Mouse (Mus musculus) CH12.LX (cell line): ENCODE results near the gene Adipor2. TPM values are rescaled to one million over a fixed set of nuclear protein-coding genes. Genes with fewer than 3 reads are reported as not detected.
A peak's percentile ranks its signal among the peaks of the same experiment; 100 is the strongest.

Experiments
- DNase-seq: peaks from one replicate; pipeline ENCODE4 v3.0.0-alpha.2; 2013; ENCODE audit errors: extremely low read depth
- H3K27ac ChIP-seq: 2 replicates; pipeline ENCODE4 v1.5.1; 2012; ENCODE audit warnings: low read depth, mild to moderate bottlenecking, control low read depth, moderate library complexity; ENCODE audit not compliant: insufficient read depth
- H3K27me3 ChIP-seq: replicated peaks from 2 replicates; pipeline ENCODE3; 2012; ENCODE audit warnings: inconsistent platforms
- H3K36me3 ChIP-seq, 2 experiments: replicated peaks in 1 of 2; 2 replicates each; pipeline versions ENCODE3 to v1.6.1; 2012; ENCODE audit warnings: inconsistent platforms in 1 of 2, low read length in 1 of 2, mild to moderate bottlenecking in 1 of 2, mixed read lengths in 1 of 2, moderate library complexity in 1 of 2; ENCODE audit not compliant: control insufficient read depth in 1 of 2, insufficient read depth in 1 of 2
- H3K4me1 ChIP-seq, 2 experiments: 2 replicates each; pipeline ENCODE4 v1.6.1; 2012; ENCODE audit warnings: inconsistent platforms in 1 of 2, moderate library complexity in 1 of 2; ENCODE audit not compliant: insufficient read depth in 2 of 2, control insufficient read depth in 1 of 2
- H3K4me2 ChIP-seq: 2 replicates; pipeline ENCODE4 v1.6.1; 2012; ENCODE audit warnings: low read depth, mild to moderate bottlenecking, control low read depth; ENCODE audit not compliant: poor library complexity, insufficient read depth, severe bottlenecking
- H3K4me3 ChIP-seq, 3 experiments: fragments of 150-350 bp in 1 of 3; sonication (generic) in 1 of 3; replicated peaks in 1 of 3; 2 replicates each; pipeline versions ENCODE3 to v1.5.1; 2011 to 2012; ENCODE audit warnings: low read depth in 2 of 3, low read length in 2 of 3, mild to moderate bottlenecking in 2 of 3, moderate library complexity in 2 of 3, control low read depth in 1 of 3, improper control_type of control experiment in 1 of 3, inconsistent platforms in 1 of 3, mixed read lengths in 1 of 3; ENCODE audit not compliant: poor library complexity in 1 of 3
- H3K79me2 ChIP-seq: replicated peaks from 2 replicates; pipeline ENCODE4 v1.6.1; 2012; ENCODE audit warnings: mild to moderate bottlenecking, moderate library complexity; ENCODE audit not compliant: control insufficient read depth, poor library complexity, insufficient read depth, severe bottlenecking; ENCODE audit errors: extremely low read depth
- H3K9ac ChIP-seq: 2 replicates; pipeline ENCODE4 v1.6.1; 2012; ENCODE audit warnings: low read depth, mild to moderate bottlenecking, control low read depth, moderate library complexity; ENCODE audit not compliant: insufficient read depth
- H3K9me3 ChIP-seq: replicated peaks from 2 replicates; pipeline ENCODE3; 2012; ENCODE audit warnings: low read length, inconsistent platforms, mixed read lengths
- BHLHE40 ChIP-seq: IDR thresholded peaks from 2 replicates; pipeline ENCODE4 v1.6.1; 2011; ENCODE audit warnings: mild to moderate bottlenecking, low read depth, low read length, improper control_type of control experiment
- CHD1 ChIP-seq: IDR thresholded peaks from 2 replicates; pipeline ENCODE4 v1.6.1; 2012; ENCODE audit warnings: low read depth, low read length, improper control_type of control experiment, inconsistent platforms
- CHD2 ChIP-seq: IDR thresholded peaks from 2 replicates; pipeline ENCODE4 v1.6.1; 2011; ENCODE audit warnings: low read length, improper control_type of control experiment
- E2F4 ChIP-seq: IDR thresholded peaks from 2 replicates; pipeline ENCODE4 v1.6.1; 2011; ENCODE audit warnings: low read depth, low read length, improper control_type of control experiment; ENCODE audit not compliant: insufficient replicate concordance
- ELF1 ChIP-seq: IDR thresholded peaks from 2 replicates; pipeline ENCODE4 v1.6.1; 2014; ENCODE audit warnings: low read depth, mild to moderate bottlenecking, inconsistent platforms, low read length, improper control_type of control experiment
- ETS1 ChIP-seq: conservative IDR thresholded peaks from 2 replicates; pipeline ENCODE4 v1.6.1; 2012; ENCODE audit warnings: low read depth, mild to moderate bottlenecking, inconsistent platforms, low read length, improper control_type of control experiment, moderate library complexity
- HCFC1 ChIP-seq: IDR thresholded peaks from 2 replicates; pipeline ENCODE4 v1.6.1; 2012; ENCODE audit warnings: low read depth, mild to moderate bottlenecking, inconsistent platforms, low read length, improper control_type of control experiment
- IRF4 ChIP-seq: IDR thresholded peaks from 2 replicates; pipeline ENCODE4 v1.6.1; 2014; ENCODE audit warnings: low read depth, mild to moderate bottlenecking, inconsistent platforms, low read length, improper control_type of control experiment
- JUN ChIP-seq: IDR thresholded peaks from 2 replicates; pipeline ENCODE4 v1.6.1; 2011; ENCODE audit warnings: low read depth, mild to moderate bottlenecking, low read length, improper control_type of control experiment, moderate library complexity; ENCODE audit not compliant: insufficient read depth
- MAX ChIP-seq: IDR thresholded peaks from 2 replicates; pipeline ENCODE4 v1.6.1; 2011; ENCODE audit warnings: low read length, improper control_type of control experiment
- MAZ ChIP-seq: IDR thresholded peaks from 2 replicates; pipeline ENCODE4 v1.6.1; 2012; ENCODE audit warnings: low read depth, mild to moderate bottlenecking, inconsistent platforms, low read length, improper control_type of control experiment, moderate library complexity
- MXI1 ChIP-seq: IDR thresholded peaks from 2 replicates; pipeline ENCODE4 v1.6.1; 2011; ENCODE audit warnings: mild to moderate bottlenecking, low read depth, low read length, improper control_type of control experiment
- NELFE ChIP-seq: IDR thresholded peaks from 2 replicates; pipeline ENCODE4 v1.6.1; 2011; ENCODE audit warnings: low read depth, low read length, improper control_type of control experiment
- NRF1 ChIP-seq: IDR thresholded peaks from 2 replicates; pipeline ENCODE4 v1.6.1; 2014; ENCODE audit warnings: low read depth, mild to moderate bottlenecking, inconsistent platforms, low read length, improper control_type of control experiment, moderate library complexity
- POLR2AphosphoS2 ChIP-seq: IDR thresholded peaks from 2 replicates; pipeline ENCODE4 v1.6.1; 2011; ENCODE audit warnings: low read depth, low read length, improper control_type of control experiment
- RAD21 ChIP-seq: IDR thresholded peaks from 2 replicates; pipeline ENCODE4 v1.6.1; 2011; ENCODE audit warnings: low read depth, mild to moderate bottlenecking, low read length, improper control_type of control experiment, moderate library complexity
- RCOR1 ChIP-seq: conservative IDR thresholded peaks from 2 replicates; pipeline ENCODE4 v1.6.1; 2012; ENCODE audit warnings: low read depth, mild to moderate bottlenecking, inconsistent platforms, low read length, improper control_type of control experiment
- SMC3 ChIP-seq: IDR thresholded peaks from 2 replicates; pipeline ENCODE4 v1.6.1; 2011; ENCODE audit warnings: low read depth, low read length, improper control_type of control experiment
- TBP ChIP-seq: conservative IDR thresholded peaks from 2 replicates; pipeline ENCODE4 v1.6.1; 2011; ENCODE audit warnings: low read depth, low read length, improper control_type of control experiment
- TCF12 ChIP-seq: IDR thresholded peaks from 2 replicates; pipeline ENCODE4 v1.6.1; 2014; ENCODE audit warnings: low read depth, mild to moderate bottlenecking, inconsistent platforms, low read length, improper control_type of control experiment
- USF1 ChIP-seq: IDR thresholded peaks from 2 replicates; pipeline ENCODE4 v1.6.1; 2014; ENCODE audit warnings: low read depth, mild to moderate bottlenecking, inconsistent platforms, low read length, improper control_type of control experiment
- ZNF384 ChIP-seq: IDR thresholded peaks from 2 replicates; pipeline ENCODE4 v1.6.1; 2012; ENCODE audit warnings: low read depth, low read length, improper control_type of control experiment, inconsistent platforms
- dilution Hi-C: fragments of 300-500 bp; cut with MboI; formaldehyde crosslinking; loops from 2 replicates; pipeline ENCODE4 v1.14.3; 2020; ENCODE audit warnings: low sequenced_read_pairs; ENCODE audit not compliant: extremely low pct_unique_long_range_greater_than_20kb, extremely low pct_ligation_motif_present
- in situ Hi-C: fragments of 300-500 bp; cut with MboI; formaldehyde crosslinking; loops from 3 replicates; pipeline ENCODE4 v1.14.3; 2019; ENCODE audit warnings: low sequenced_read_pairs, low pct_ligation_motif_present, low pct_unique_long_range_greater_than_20kb, mixed read lengths
- polyA plus RNA-seq: library from polyadenylated mRNA; unstranded; fragments of >175 nt; gene quantifications from 2 replicates; pipeline ENCODE4 v1.2.1, GENCODE M21; 2012; ENCODE audit warnings: low read depth; ENCODE audit not compliant: insufficient read length
- total RNA-seq, 2 experiments: library from RNA; depleted of rRNA; stranded (reverse); fragments of 300-350 nt in 1 of 2; fragments of >200 nt in 1 of 2; gene quantifications; 2 replicates each; pipeline ENCODE4 v1.2.3; 2012 to 2014

The Adipor2 gene
- total and polyA plus RNA-seq, 3 experiments, result 29.8 to 43.5 (median 40.3) TPM

GRCm38 (mm10) chr6:119399371-119399770 is 18.1 kb downstream of the Adipor2 start:
- no peak overlapping the region for H3K9ac ChIP-seq
- H3K36me3 ChIP-seq, result no peaks in the 10 kb centered on the region
- TF ChIP-seq ELF1, result no peak
- TF ChIP-seq MAX, result no peak
- TF ChIP-seq CHD1, result no peak
- TF ChIP-seq NRF1, result no peak
- TF ChIP-seq E2F4, result no peak
- no peak for TF ChIP-seq RCOR1
- no peak for TF ChIP-seq ZNF384
- TF ChIP-seq RAD21, result no peak
- TF ChIP-seq POLR2AphosphoS2, result no peak
- no peak for TF ChIP-seq MXI1
- no peak for TF ChIP-seq USF1
- TF ChIP-seq NELFE, result no peak
- no peak for TF ChIP-seq CHD2
- TF ChIP-seq IRF4, result no peak
- TF ChIP-seq TCF12, result no peak
- TF ChIP-seq TBP, result no peak
- no peaks in the 10 kb centered on the region for H3K79me2 ChIP-seq
- DNase-seq, result no peak
- H3K27ac ChIP-seq, result no peak overlapping the region
- in situ Hi-C loops (loop anchor here (10.0 kb wide), 1 partner anchor 45 kb away; no protein-coding TSS in a partner anchor), dilution Hi-C loops (no loop called here)
- peaks cover 4% of the 10 kb centered on the region for H3K9me3 ChIP-seq
- no peak overlapping the region for H3K4me2 ChIP-seq
- no peaks in the 10 kb centered on the region for H3K27me3 ChIP-seq
- H3K4me3 ChIP-seq, result no peak overlapping the region
- H3K4me1 ChIP-seq, result peaks cover 6 to 43% of the 10 kb centered on the region in 2 experiments

DNA sequence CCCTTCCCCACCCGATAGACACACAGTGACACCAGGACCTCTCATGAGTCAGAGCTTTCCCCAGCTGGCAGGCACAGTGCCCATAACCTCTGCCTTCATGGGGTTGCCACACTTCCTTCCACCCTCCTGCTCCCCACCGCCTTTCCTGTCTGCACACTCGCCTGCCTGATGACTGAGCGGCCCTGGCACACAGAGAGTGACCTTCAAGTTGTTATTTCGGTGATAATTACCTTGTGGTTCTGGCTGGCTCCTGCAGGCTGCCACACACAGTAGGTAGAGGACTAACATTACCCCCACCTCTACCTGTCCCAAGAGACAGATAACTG is 21.2 kb downstream of the Adipor2 start:
- peak; percentile 62 for DNase-seq
- TF ChIP-seq BHLHE40 (peak; percentile 57), MAZ (0 out of 2 replicates have a peak, but pooled peaks have one; percentile 2), JUN (no peak), ETS1 (peak; percentile 30; the same call in 1 of the 2 replicates), HCFC1 (no peak), SMC3 (no peak)
- Histone ChIP-seq H3K9ac (no peak overlapping the region), H3K9me3 (peaks cover 4% of the 10 kb centered on the region), H3K4me2 (peak overlapping the region; percentile 90; the same call in 1 of the 2 replicates), H3K36me3 (no peaks in the 10 kb centered on the region), H3K4me3 (no peak overlapping the region), H3K79me2 (no peaks in the 10 kb centered on the region), H3K27ac (peak overlapping the region; percentile 51), H3K27me3 (no peaks in the 10 kb centered on the region), H3K4me1 (peaks cover 6 to 26% of the 10 kb centered on the region in 2 experiments)
- dilution Hi-C loops (no loop called here), in situ Hi-C loops (loop anchor here (10.0 kb wide), 1 partner anchor 49 kb away; no protein-coding TSS in a partner anchor)
